Mouse (Mus musculus) embryo, embryonic 9.5 days (tissue): ENCODE measurements around the gene Gabarapl2.

Experiments
- DNase-seq: peaks from one replicate; pipeline ENCODE4 v3.0.0-alpha.2; 2017; ENCODE audit errors: extremely low spot score

The Gabarapl2 gene

DNA sequence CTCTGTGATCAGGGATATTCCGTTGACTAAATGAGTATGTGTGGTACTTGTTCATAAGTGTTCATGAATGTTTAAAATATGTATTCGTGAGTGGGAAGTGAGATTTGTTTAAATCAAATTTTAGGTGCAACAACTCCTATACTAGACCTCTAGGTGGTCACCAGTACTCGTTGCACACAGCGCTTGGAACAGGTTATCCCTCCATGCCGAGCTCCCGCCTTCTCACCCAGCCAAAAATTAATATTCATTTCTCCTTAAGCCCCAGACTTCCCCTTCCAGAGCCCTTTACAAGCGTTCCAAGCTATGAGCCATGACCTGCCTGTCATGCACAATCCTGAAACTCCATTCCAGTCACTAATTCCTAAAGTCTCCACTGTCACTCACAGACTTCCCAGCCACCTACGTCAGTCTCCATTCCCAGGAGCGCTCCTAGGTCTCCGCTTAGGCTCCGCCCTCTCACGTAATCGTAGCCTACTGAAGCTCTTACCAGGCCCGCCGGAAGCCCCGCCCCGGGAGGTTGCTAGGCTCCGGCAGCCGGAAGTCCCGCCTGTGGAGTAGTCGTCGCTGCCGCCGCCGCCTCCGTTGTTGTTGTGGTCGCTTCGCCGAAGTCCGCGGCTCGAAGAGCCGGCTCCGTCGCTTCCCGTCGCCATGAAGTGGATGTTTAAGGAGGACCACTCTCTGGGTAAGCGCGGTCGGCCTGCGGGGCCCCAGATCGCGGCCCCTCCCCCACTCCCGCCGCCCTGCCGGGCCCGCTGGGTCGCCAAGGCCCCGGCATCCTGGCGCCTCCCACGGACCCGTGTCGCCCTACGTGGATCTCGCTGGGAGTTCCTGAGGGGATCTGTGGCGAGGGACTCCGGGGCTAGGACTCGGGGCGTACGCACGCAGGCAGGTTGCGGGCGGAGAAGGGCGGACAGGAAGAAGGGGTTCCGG, at the start of gene Gabarapl2:
TSS of gene Gabarapl2 (plus strand) at position 533 of the 930 bp plus-strand sequence.
- peak; percentile 90 for DNase-seq

- no peak for DNase-seq
These were observed 49.6 kb upstream of the Gabarapl2 start for GRCm38 (mm10) chr8:111890911-111891303.

DNA sequence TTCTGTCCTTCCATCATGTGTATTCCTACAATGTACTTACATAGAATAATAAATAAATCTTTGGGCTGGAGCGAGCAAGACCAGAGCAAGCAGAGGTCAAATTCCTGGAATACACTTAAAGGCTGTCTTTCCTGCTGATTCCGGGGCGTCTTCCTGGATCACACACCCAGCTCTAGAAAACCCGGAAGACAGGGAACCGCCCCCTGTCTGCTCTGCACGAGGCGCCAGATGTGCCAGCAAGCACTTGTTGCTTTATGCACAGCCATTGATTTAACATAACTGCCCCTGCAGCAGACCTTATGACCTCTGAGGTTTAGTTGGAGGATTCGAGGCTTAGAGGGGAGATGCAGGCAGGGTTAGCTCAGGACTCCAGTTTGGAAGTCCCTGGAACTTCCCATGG, 48.5 kb upstream of the Gabarapl2 start:
- DNase-seq, result no peak

DNA sequence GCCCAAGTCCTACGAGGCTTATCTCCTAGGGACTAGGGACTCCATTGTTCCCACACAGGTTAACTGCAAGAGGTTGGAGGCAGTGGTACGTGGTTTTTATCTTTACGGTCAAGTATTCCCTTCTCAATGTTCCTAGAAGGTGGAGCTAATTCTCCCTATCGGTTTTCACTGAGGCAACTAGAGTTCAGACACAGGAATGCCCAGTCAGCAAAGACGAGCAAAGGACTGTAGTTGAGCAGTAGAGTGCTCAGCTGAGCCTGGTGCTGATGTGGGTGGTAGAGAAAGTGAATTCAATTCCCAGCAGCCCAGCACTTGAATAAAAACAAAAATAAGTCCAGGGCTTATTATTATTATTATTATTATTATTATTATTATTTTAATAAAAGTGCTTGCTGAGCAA, 47.9 kb upstream of the Gabarapl2 start:
- DNase-seq, result no peak

- no peak for DNase-seq
These were observed 45.5 kb upstream of the Gabarapl2 start for GRCm38 (mm10) chr8:111894955-111895354.

- no peak for DNase-seq
These were observed 41.9 kb upstream of the Gabarapl2 start for GRCm38 (mm10) chr8:111898586-111898985.

GRCm38 (mm10) chr8:111902080-111902479, 38.4 kb upstream of the Gabarapl2 start:
- DNase-seq, result peak; percentile 35

DNA sequence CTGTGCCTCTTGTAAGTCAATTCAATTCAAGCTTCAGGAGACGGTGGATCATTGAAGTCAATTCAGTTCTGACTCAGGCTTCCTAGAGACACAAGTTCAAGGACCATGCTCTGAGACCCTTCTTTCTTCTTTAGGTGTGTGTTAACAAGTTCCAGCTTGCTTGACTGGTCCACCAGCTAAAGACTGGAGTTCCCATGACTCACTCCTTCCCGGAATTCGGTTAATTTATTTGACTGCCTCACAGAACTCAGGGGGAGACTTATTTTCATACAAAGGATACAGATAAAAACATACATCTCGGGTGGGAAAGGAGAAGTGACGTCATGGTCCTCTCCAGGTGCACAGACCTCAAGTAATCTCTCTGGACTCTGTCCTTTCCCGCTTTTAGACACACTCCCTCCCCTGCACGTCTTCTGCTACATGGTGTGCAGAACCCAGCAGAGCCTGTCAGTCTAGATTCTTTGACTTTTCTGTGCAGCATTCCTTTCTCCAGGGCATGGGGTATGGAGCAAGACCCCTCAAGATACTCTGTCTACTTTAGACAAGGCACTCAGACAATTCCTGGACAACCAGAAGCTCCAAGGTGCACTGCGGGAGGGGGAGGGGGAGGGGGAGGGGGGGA, 34.9 kb upstream of the Gabarapl2 start:
- DNase-seq, result no peak

DNA sequence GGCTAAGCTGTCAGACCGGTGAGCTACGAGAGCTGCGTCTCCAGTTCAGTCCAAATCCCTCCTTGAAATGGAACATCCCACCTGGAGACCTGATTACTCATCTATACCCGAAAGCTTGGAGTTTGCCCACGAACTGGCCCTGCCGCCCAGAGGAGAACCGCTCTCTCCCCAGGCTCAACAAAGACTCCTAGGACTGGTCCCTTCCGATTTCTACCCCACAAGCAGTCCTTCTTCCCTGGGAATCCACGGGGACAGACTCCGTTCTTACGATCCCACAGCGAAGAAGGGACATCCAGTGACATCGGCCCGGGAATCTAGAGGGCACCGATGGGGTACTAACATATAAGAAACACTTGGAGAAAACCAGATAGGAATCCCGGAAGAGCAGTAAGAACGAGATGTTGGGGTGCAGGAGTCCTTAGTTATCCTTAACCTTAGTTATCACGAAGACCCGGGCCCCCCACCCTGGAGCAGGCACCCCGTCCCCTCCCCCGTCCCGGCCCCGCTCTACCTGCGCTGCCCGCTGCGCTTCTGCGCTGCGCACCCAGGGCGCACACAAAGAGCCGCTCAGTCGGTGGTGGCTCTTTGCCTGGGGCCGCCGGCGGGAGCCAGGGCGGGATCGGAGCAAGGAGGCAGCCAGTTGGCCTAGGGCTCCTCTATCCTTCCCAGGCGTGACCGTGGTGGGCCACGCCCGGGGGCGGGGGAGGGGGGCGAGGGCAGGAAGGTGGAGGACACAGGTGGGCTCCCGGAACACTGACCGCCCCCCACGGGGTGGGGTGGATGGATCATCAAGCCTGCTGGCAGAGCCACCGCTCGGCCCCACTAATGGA, 30.7 kb upstream of the Gabarapl2 start, which contains the start of gene Chst5:
TSS of gene Chst5 (minus strand) at position 827 of the 830 bp plus-strand sequence.
- peak; percentile 62 for DNase-seq

DNA sequence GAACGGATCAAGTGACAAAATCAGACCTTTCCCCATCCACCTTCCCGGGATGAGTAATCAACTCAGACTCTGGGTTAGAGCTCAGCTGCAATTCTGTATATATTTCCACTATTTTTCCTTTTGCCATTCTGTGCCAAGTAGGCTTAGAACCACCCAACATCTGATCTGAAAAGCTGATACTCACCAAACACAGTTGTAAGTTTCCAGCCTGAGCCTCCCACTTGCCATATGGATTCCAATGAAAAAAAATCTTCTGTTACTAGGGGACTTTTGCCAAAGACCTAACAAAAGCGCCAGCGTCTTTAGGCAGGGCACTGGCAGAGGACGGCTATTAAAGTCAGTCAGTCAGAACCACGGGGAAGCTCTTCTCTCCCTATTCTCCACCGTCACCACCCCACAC, 28.9 kb upstream of the Gabarapl2 start:
- no peak for DNase-seq

DNA sequence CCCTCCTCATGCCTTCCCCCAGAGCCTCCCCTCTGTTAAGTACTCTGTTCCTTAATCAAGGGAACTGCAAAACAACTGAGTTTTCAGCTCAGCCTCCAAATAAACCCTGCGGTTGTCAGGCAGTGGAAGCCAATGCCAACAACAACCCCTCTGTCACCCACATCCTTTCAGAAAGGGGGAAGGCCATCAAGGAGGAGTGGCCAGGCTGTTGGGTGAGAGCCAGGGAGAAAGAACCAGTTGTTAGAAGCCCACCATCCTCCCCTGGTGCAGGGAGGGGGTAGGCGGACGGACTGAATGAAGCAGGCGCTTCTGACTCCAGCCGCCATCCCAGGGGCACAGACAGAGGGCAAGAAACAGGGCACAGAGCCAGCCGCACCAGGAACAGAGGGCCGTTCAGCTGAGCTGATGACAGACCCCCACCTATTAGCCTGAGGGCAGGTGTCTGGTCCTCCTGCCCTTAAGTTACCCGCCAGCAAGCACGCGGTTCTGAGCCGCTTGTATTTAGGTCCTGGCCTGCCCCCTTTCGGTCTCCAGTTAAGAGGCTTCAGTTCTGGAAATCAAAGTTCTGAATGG, 27.6 kb upstream of the Gabarapl2 start:
- no peak for DNase-seq

GRCm38 (mm10) chr8:111919663-111920062, 20.8 kb upstream of the Gabarapl2 start:
- DNase-seq, result no peak

DNA sequence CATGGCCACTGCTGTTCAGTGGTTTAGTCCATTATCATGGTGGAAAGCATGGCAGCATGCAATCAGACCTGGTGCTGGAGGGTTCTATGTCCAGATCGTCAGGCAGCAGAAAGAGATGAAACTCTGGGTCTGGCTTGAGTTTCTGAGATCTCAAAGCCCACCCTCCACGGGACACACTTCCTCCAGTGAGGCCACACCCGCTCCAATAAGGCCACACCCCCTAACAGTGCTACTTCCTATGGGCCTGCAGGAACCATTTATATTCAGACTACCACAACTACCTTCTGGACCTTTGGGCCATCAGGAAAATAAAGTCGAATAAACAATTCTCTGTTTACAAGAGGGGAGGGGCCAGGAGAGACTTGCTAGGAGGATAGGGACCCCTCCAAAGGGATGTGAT, 19.5 kb upstream of the Gabarapl2 start:
- no peak for DNase-seq

GRCm38 (mm10) chr8:111923383-111923804, 17.1 kb upstream of the Gabarapl2 start:
- no peak for DNase-seq

DNA sequence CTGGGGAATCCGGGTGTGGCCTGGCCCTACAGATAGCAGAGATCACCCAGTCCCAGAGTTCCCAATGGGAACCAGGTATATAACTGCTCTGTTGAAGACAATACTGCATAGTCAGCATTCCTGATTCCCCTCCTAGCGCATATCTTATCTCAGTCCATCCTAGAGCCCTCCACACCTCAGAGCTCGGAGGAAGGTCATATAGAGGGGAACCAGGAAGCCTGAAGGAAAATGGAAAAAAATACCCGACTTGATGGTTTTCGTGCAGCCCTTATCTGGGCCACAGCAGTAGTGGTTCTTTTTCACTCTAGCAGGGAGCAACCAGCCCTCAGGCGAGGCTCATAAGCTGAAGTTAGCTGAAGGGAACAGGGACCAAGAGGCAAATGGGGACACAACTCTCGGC, 15.5 kb upstream of the Gabarapl2 start:
- no peak for DNase-seq

DNA sequence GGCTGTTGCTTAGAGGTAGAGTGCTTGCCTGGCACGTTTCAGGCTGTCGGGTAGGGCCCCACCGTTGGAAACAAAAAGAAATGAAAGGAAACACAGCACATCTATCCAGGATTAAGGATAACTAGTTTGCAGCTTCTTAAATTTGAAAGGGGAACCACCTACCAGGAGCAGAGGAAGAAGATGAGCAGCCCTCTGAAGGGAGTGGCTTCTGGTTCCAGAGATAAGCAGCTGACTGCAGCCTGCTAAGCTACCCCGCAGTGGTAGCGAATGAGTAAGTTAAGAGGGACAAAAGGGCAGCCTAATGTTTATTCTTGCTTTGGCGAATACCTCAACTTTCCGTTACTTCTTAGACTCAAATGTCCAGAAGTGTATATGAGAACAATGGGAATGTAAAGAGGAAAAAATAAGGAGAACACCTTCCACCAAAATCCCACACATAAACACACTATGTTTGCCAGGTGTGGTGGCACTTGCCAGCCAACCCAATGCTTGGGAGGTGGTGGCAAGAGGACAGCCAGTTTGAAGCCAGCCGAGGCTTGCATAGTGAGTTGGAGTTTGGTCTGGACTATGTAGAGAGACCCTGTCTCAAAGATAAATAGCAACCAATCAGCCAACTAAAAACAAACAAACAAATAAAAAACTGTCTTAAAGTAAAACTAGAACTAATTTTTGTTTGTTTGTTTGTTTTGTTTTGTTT, 10.7 kb upstream of the Gabarapl2 start:
- no peak for DNase-seq

DNA sequence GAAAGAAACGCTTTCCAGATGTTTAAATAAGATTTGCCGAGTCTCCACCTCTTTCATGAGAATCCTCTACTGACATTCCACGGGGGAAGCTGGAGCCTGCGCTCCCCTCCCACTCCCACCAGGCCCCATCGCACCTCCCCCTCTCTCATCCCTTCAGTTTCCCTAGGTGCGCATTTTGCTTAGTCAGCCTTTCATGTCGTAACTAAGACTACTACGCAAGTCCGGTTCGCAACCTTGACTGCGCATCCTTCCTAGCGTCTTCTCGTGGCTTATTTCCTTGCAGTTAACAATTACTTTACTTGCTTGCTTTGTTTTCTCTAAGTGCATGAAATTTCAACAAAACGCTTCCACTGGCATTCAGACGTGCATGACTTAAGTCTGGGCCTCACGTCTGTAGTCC, 8.8 kb upstream of the Gabarapl2 start:
- no peak for DNase-seq

DNA sequence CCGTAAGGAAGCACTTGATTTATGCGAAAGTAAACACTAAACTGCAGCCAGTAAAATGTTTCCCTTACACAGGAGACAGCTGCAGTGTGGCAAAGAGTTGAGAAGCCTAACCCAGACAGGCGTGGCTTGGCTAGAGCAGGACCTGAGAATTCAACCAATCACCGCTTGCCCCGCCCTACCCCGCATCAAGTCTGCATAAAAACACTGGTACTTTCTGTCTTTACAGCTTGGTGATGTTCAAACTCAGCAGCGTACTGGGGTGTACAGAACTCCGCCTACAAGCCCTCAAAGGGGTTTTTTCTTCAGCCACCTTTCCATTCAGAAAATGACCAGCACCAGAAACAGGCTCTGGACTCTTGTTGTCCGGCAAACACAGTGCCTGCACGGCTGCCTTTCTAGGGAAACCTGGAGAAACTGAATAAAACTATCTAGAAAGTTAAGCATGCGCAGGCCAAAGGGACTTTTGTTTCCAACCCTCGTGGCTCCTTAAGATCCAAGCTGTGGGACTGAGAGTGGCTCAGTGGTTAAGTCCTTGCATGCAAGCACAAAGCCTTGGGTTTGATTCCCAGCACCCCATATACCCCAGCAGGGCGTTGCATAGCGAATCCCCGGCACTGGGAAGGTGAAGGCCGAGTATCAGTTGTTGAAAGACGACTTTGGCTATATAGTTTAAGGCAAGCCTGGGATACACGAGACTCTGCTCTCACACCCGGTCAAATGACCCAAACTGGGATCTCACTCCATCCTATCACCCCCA, 7.7 kb upstream of the Gabarapl2 start:
- DNase-seq, result peak; percentile 36

- DNase-seq, result peak; percentile 91
These were observed 7.0 kb upstream of the Gabarapl2 start, which contains the start of gene Tmem231 for GRCm38 (mm10) chr8:111933348-111934076. Tmem231 (minus strand) TSS chr8:111933881.

DNA sequence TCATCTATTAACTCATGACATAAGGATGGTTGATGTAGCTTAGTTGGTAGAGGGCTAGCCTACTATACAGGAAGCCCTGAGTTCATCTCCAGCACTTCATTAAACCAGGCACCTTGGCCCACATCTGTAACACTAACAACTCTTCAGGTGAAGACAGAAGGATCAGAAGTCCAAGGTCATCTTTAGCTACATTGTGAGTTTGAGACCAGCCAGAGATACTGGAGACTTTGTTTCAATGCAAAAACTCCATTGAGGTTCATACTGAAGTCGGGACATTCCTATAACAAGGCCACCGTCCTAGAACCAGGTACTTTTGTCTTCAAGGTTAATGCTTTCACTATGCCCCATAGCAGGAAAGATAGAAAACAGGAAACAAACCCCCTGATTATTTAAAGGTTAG, 6.3 kb upstream of the Gabarapl2 start:
- no peak for DNase-seq
